Mouse (Mus musculus): ENCODE data around the gene Gpr108. TPM values are rescaled to one million over a fixed set of nuclear protein-coding genes. Genes with fewer than 3 reads are reported as not detected.

The Gpr108 gene
- polyA plus RNA-seq, 2 experiments: 7.6 to 12.0 TPM

- H3K27me3 ChIP-seq (ENCODE audit: control insufficient read depth, insufficient read depth, low read length): no peaks in the 10 kb centered on the region
- peaks cover 1% of the 10 kb centered on the region for H3K36me3 ChIP-seq (replicated peaks; ENCODE audit: control insufficient read depth, insufficient read depth, low read depth)
- peaks cover 0 to 25% of the 10 kb centered on the region in 2 experiments for H3K4me1 ChIP-seq (replicated peaks; ENCODE audit: control insufficient read depth in 2 of 2, insufficient read depth in 2 of 2, low read length in 1 of 2)
- no peak for TF ChIP-seq EP300 (IDR thresholded peaks at IDR 0.05; ENCODE audit: low read depth)
- TF ChIP-seq CTCF (IDR thresholded peaks at IDR 0.05; ENCODE audit: low read depth): no peak
- DNase-seq (ENCODE audit: low read depth in 3 of 3, low spot score in 3 of 3) (no peak), ATAC-seq (ENCODE audit: insufficient read depth) (peak; percentile 11; the same call in 1 of the 2 replicates)
- H3K9ac ChIP-seq (replicated peaks): no peak overlapping the region
- WGBS (ENCODE audit: insufficient replicate concordance): 26% methylated on average over 6 of the region's 6 CpGs
- no peak overlapping the region for H3K4me2 ChIP-seq (ENCODE audit: low read depth)
- H3K9me3 ChIP-seq (ENCODE audit: control insufficient read depth, low read length): no peaks in the 10 kb centered on the region
- no peak overlapping the region for H3K27ac ChIP-seq
- H3K4me3 ChIP-seq (ENCODE audit: insufficient read depth in 1 of 2, low read depth in 2 of 2, low read length in 2 of 2): no peak overlapping the region
Measured at GRCm38 (mm10) chr17:57230728-57231125, 17.5 kb downstream of the Gpr108 start.

- no peaks in the 10 kb centered on the region; the same call in 1 of the 2 replicates for H3K36me3 ChIP-seq (replicated peaks; ENCODE audit: control insufficient read depth, insufficient read depth, low read depth)
Measured at GRCm38 (mm10) chr17:57229851-57230727, 18.2 kb downstream of the Gpr108 start.

GRCm38 (mm10) chr17:57228873-57229272 lies 19.4 kb downstream of the Gpr108 start:
- H3K9me3 ChIP-seq (ENCODE audit: control insufficient read depth, low read length): no peaks in the 10 kb centered on the region
- no peak for DNase-seq (ENCODE audit: low read depth in 3 of 3, low spot score in 3 of 3)
- H3K9ac ChIP-seq (replicated peaks): no peak overlapping the region
- no peak for ATAC-seq (ENCODE audit: insufficient read depth)
- no peak overlapping the region for H3K4me3 ChIP-seq (ENCODE audit: insufficient read depth in 1 of 2, low read depth in 2 of 2, low read length in 2 of 2)
- TF ChIP-seq CTCF (IDR thresholded peaks at IDR 0.05; ENCODE audit: low read depth) (no peak), EP300 (IDR thresholded peaks at IDR 0.05; ENCODE audit: low read depth) (no peak)
- H3K4me1 ChIP-seq (replicated peaks; ENCODE audit: control insufficient read depth in 2 of 2, insufficient read depth in 2 of 2, low read length in 1 of 2): peaks cover 0 to 25% of the 10 kb centered on the region in 2 experiments
- WGBS (ENCODE audit: insufficient replicate concordance): 53% methylated on average over 3 of the region's 3 CpGs
- no peak overlapping the region for H3K27ac ChIP-seq
- no peaks in the 10 kb centered on the region for H3K27me3 ChIP-seq (ENCODE audit: control insufficient read depth, insufficient read depth, low read length)
- H3K4me2 ChIP-seq (ENCODE audit: low read depth): no peak overlapping the region
- H3K36me3 ChIP-seq (replicated peaks; ENCODE audit: control insufficient read depth, insufficient read depth, low read depth): no peaks in the 10 kb centered on the region

More at GRCm38 (mm10) chr17:57229851-57230727, 18.2 kb downstream of the Gpr108 start:
- H3K27me3 ChIP-seq (ENCODE audit: control insufficient read depth, insufficient read depth, low read length): no peaks in the 10 kb centered on the region
- DNase-seq (ENCODE audit: low read depth in 3 of 3, low spot score in 3 of 3) (no peak), ATAC-seq (ENCODE audit: insufficient read depth) (no peak)
- H3K9ac ChIP-seq (replicated peaks): no peak overlapping the region
- 51% methylated on average over 15 of the region's 15 CpGs for WGBS (ENCODE audit: insufficient replicate concordance)
- peaks cover 0 to 25% of the 10 kb centered on the region in 2 experiments for H3K4me1 ChIP-seq (replicated peaks; ENCODE audit: control insufficient read depth in 2 of 2, insufficient read depth in 2 of 2, low read length in 1 of 2)
- no peak overlapping the region for H3K4me2 ChIP-seq (ENCODE audit: low read depth)
- no peaks in the 10 kb centered on the region for H3K9me3 ChIP-seq (ENCODE audit: control insufficient read depth, low read length)
- TF ChIP-seq CTCF (IDR thresholded peaks at IDR 0.05; ENCODE audit: low read depth): no peak
- no peak for TF ChIP-seq EP300 (IDR thresholded peaks at IDR 0.05; ENCODE audit: low read depth)
- H3K4me3 ChIP-seq (ENCODE audit: insufficient read depth in 1 of 2, low read depth in 2 of 2, low read length in 2 of 2): no peak overlapping the region
- H3K27ac ChIP-seq: no peak overlapping the region

GRCm38 (mm10) chr17:57228014-57228413 lies 20.2 kb downstream of the Gpr108 start, which contains the start of gene C3:
Gene C3, minus strand, starts transcription at chr17:57228136.
- TF ChIP-seq CTCF (IDR thresholded peaks at IDR 0.05; ENCODE audit: low read depth): no peak
- no peak for TF ChIP-seq EP300 (IDR thresholded peaks at IDR 0.05; ENCODE audit: low read depth)
- Histone ChIP-seq H3K4me1 (replicated peaks; ENCODE audit: control insufficient read depth in 2 of 2, insufficient read depth in 2 of 2, low read length in 1 of 2) (peaks cover 0 to 25% of the 10 kb centered on the region in 2 experiments), H3K27me3 (ENCODE audit: control insufficient read depth, insufficient read depth, low read length) (no peaks in the 10 kb centered on the region), H3K36me3 (replicated peaks; ENCODE audit: control insufficient read depth, insufficient read depth, low read depth) (no peaks in the 10 kb centered on the region), H3K9ac (replicated peaks) (no peak within 1 kb of the TSS), H3K27ac (no peak within 1 kb of the TSS), H3K9me3 (ENCODE audit: control insufficient read depth, low read length) (no peaks in the 10 kb centered on the region), H3K4me3 (ENCODE audit: insufficient read depth in 1 of 2, low read depth in 2 of 2, low read length in 2 of 2) (peak within 1 kb of the TSS; percentile 36 to 46), H3K4me2 (ENCODE audit: low read depth) (peak within 1 kb of the TSS; percentile 42)
- 45% methylated on average over 3 of the region's 3 CpGs for WGBS (ENCODE audit: insufficient replicate concordance)
- DNase-seq (ENCODE audit: low read depth in 3 of 3, low spot score in 3 of 3): no peak
- ATAC-seq (ENCODE audit: insufficient read depth): peak; percentile 36

GRCm38 (mm10) chr17:57227468-57227867 lies 20.8 kb downstream of the Gpr108 start:
- WGBS (ENCODE audit: insufficient replicate concordance): 75% methylated on average over 2 of the region's 2 CpGs
- H3K9ac ChIP-seq (replicated peaks): no peak overlapping the region
- TF ChIP-seq CTCF (IDR thresholded peaks at IDR 0.05; ENCODE audit: low read depth) (no peak), EP300 (IDR thresholded peaks at IDR 0.05; ENCODE audit: low read depth) (no peak)
- H3K36me3 ChIP-seq (replicated peaks; ENCODE audit: control insufficient read depth, insufficient read depth, low read depth): no peaks in the 10 kb centered on the region
- DNase-seq (ENCODE audit: low read depth in 3 of 3, low spot score in 3 of 3): no peak
- no peaks in the 10 kb centered on the region for H3K27me3 ChIP-seq (ENCODE audit: control insufficient read depth, insufficient read depth, low read length)
- H3K4me2 ChIP-seq (ENCODE audit: low read depth): peak overlapping the region; percentile 42
- ATAC-seq (ENCODE audit: insufficient read depth): no peak
- no peaks in the 10 kb centered on the region for H3K9me3 ChIP-seq (ENCODE audit: control insufficient read depth, low read length)
- H3K4me3 ChIP-seq (ENCODE audit: insufficient read depth in 1 of 2, low read depth in 2 of 2, low read length in 2 of 2): peak overlapping the region; percentile 36 to 46
- H3K4me1 ChIP-seq (replicated peaks; ENCODE audit: control insufficient read depth in 2 of 2, insufficient read depth in 2 of 2, low read length in 1 of 2): peaks cover 0 to 25% of the 10 kb centered on the region in 2 experiments
- H3K27ac ChIP-seq: no peak overlapping the region
